Mouse (Mus musculus): Measurements from ENCODE around the gene Utp6.

DNA sequence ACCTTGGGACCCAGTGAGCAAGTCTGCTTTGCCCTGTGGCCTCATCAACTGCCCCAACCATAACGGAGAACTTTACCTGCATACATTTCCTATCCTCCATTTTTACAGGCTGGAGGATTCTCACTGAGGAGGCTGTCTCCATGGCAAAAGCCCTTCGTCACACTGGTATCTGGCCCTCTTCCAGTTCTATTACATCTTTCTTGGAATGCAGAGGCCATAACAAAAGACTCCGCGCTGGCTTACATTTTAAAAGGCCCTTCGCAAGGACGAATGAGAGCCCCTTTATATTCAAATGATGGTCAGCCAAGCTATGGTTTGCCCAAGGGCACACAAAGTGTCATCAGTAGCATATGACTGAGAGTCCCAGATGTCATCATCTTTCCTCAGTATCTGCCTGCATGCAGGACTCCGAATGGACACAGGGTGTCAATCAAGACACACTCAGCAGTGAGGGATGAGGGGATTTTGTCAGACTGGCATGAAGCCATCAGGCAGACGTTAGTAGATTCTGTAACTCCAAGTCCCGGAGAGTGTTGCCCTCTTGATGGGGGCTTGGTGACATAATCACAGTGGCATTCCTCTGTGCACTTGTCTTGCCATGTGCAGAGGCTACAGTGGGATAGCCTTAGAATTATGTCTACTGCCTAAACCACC, 46.4 kb downstream of the Utp6 start:
- TF ChIP-seq CTCF (IDR thresholded peaks at IDR 0.05; ENCODE audit: low read depth, low read length), result no peak
- no peak for TF ChIP-seq POLR2A (IDR thresholded peaks at IDR 0.05; ENCODE audit: extremely low read depth, insufficient read depth, low read length)

Measured in liver, adult 2 months (tissue).